Mouse (Mus musculus) adrenal gland, adult 2 months (tissue): Measurements from ENCODE around the gene Olfr352. TPM values are rescaled to one million over a fixed set of nuclear protein-coding genes. Genes with fewer than 3 reads are reported as not detected.

Source experiments
- DNase-seq: peaks from one replicate; pipeline ENCODE4 v3.0.0; 2021
- long read RNA-seq: library from polyadenylated mRNA; stranded (forward); transcript quantifications from one replicate; pipeline ENCODE4 v2.0.0, GENCODE M21; 2021
- polyA plus RNA-seq: library from polyadenylated mRNA; depleted of rRNA; stranded (reverse); fragments of >200 nt; gene quantifications from 2 replicates; pipeline ENCODE4 v1.2.3, GENCODE M21; 2012; rRNA removed
- total RNA-seq, 2 experiments: library from RNA; stranded (reverse); gene quantifications; 2 replicates each; pipeline ENCODE4 v1.2.3; 2021

Olfr352 gene
- total RNA-seq (not detected), polyA plus RNA-seq (not detected in 2 replicates)
- long read RNA-seq: 0 reads

- no peak for DNase-seq
Observed at GRCm38 (mm10) chr2:36868160-36868559, at the start of gene Olfr352. Gene Olfr352 (plus strand): TSS chr2:36868460.

- no peak for DNase-seq
Observed at GRCm38 (mm10) chr2:36846010-36846409, 22.2 kb upstream of the Olfr352 start, which contains the start of gene Olfr350. Gene Olfr350 (plus strand): TSS chr2:36846310.

- DNase-seq: no peak
Observed at GRCm38 (mm10) chr2:36862560-36862959, 5.7 kb upstream of the Olfr352 start, which contains the start of gene Olfr351. Gene Olfr351 (minus strand): TSS chr2:36862660.

- DNase-seq: no peak
Observed at GRCm38 (mm10) chr2:36892836-36893235, 24.6 kb downstream of the Olfr352 start, which contains the start of gene Olfr353. Gene Olfr353 (minus strand): TSS chr2:36892936.

GRCm38 (mm10) chr2:36897114-36897513 is 28.9 kb downstream of the Olfr352 start:
- DNase-seq: no peak

GRCm38 (mm10) chr2:36905380-36905779 is 37.1 kb downstream of the Olfr352 start, which contains the start of gene Olfr354:
Gene Olfr354 (plus strand): TSS chr2:36905680.
- no peak for DNase-seq

Other genes starting within 250 kb of the Olfr352 start
- gene Olfr345, start 228.4 kb upstream of the Olfr352 start, total RNA-seq: not detected
- not detected in 2 replicates for gene Olfr345, start 228.4 kb upstream of the Olfr352 start, polyA plus RNA-seq
- not detected for gene Olfr346, start 182.7 kb upstream of the Olfr352 start, total RNA-seq
- gene Olfr346, start 182.7 kb upstream of the Olfr352 start, polyA plus RNA-seq: not detected in 2 replicates
- gene Olfr347, start 136.6 kb upstream of the Olfr352 start, total RNA-seq: not detected
- not detected in 2 replicates for gene Olfr347, start 136.6 kb upstream of the Olfr352 start, polyA plus RNA-seq
- not detected for gene Olfr348, start 84.2 kb upstream of the Olfr352 start, total RNA-seq
- gene Olfr348, start 84.2 kb upstream of the Olfr352 start, polyA plus RNA-seq: not detected in 2 replicates
- gene Olfr50, start 77.9 kb upstream of the Olfr352 start, total RNA-seq: not detected
- gene Olfr50, start 77.9 kb upstream of the Olfr352 start, polyA plus RNA-seq: not detected in 2 replicates
- gene Olfr3, start 51.4 kb upstream of the Olfr352 start, total RNA-seq: not detected
- not detected in 2 replicates for gene Olfr3, start 51.4 kb upstream of the Olfr352 start, polyA plus RNA-seq
- not detected for gene Olfr350, start 22.1 kb upstream of the Olfr352 start, total RNA-seq
- gene Olfr350, start 22.1 kb upstream of the Olfr352 start, polyA plus RNA-seq: not detected in 2 replicates
- not detected for gene Olfr351, start 5.8 kb upstream of the Olfr352 start, total RNA-seq
- not detected in 2 replicates for gene Olfr351, start 5.8 kb upstream of the Olfr352 start, polyA plus RNA-seq
- not detected for gene Olfr353, start 24.5 kb downstream of the Olfr352 start, total RNA-seq
- gene Olfr353, start 24.5 kb downstream of the Olfr352 start, polyA plus RNA-seq: not detected in 2 replicates
- not detected for gene Olfr354, start 37.2 kb downstream of the Olfr352 start, total RNA-seq
- gene Olfr354, start 37.2 kb downstream of the Olfr352 start, polyA plus RNA-seq: not detected in 2 replicates
- gene Olfr355, start 60.4 kb downstream of the Olfr352 start, total RNA-seq: not detected
- gene Olfr355, start 60.4 kb downstream of the Olfr352 start, polyA plus RNA-seq: not detected in 2 replicates
- gene Olfr356, start 68.7 kb downstream of the Olfr352 start, total RNA-seq: not detected
- gene Olfr356, start 68.7 kb downstream of the Olfr352 start, polyA plus RNA-seq: not detected in 2 replicates
- not detected for gene Olfr357, start 125.4 kb downstream of the Olfr352 start, total RNA-seq
- gene Olfr357, start 125.4 kb downstream of the Olfr352 start, polyA plus RNA-seq: not detected in 2 replicates
- not detected for gene Olfr358, start 140.9 kb downstream of the Olfr352 start, total RNA-seq
- not detected in 2 replicates for gene Olfr358, start 140.9 kb downstream of the Olfr352 start, polyA plus RNA-seq
- gene Olfr360, start 197.3 kb downstream of the Olfr352 start, total RNA-seq: not detected
- gene Olfr360, start 197.3 kb downstream of the Olfr352 start, polyA plus RNA-seq: not detected in 2 replicates
- not detected for gene Olfr361, start 220.8 kb downstream of the Olfr352 start, total RNA-seq
- not detected in 2 replicates for gene Olfr361, start 220.8 kb downstream of the Olfr352 start, polyA plus RNA-seq
- not detected for gene Olfr362, start 249.4 kb downstream of the Olfr352 start, total RNA-seq
- not detected in 2 replicates for gene Olfr362, start 249.4 kb downstream of the Olfr352 start, polyA plus RNA-seq